Mouse (Mus musculus): Measurements from ENCODE around the gene Tle4. TPM values are rescaled to one million over a fixed set of nuclear protein-coding genes. Genes with fewer than 3 reads are reported as not detected.

Gene Tle4
- polyA plus RNA-seq, 1 experiment from 2014 or later = 5.8 TPM

GRCm38 (mm10) chr19:14487180-14487579 lies 110.7 kb downstream of the Tle4 start:
- Histone ChIP-seq H3K9me3 (no peaks in the 10 kb centered on the region), H3K4me3 (no peak overlapping the region), H3K4me2 (no peak overlapping the region), H3K4me1 (peaks cover 6% of the 10 kb centered on the region), H3K36me3 (no peaks in the 10 kb centered on the region), H3K27ac (replicated peaks) (no peak overlapping the region), H3K27me3 (replicated peaks) (no peaks in the 10 kb centered on the region), H3K9ac (no peak overlapping the region)
- no peak for ATAC-seq (ENCODE audit: extremely low read depth, insufficient number of reproducible peaks, low FRiP score, low TSS enrichment)
- 83% methylated on average over 9 of the region's 9 CpGs for WGBS

GRCm38 (mm10) chr19:14485176-14485575 lies 112.7 kb downstream of the Tle4 start:
- Histone ChIP-seq H3K36me3 (no peaks in the 10 kb centered on the region), H3K27me3 (replicated peaks) (no peaks in the 10 kb centered on the region), H3K4me3 (no peak overlapping the region), H3K27ac (replicated peaks) (no peak overlapping the region), H3K4me1 (peaks cover 16% of the 10 kb centered on the region), H3K4me2 (no peak overlapping the region), H3K9me3 (no peaks in the 10 kb centered on the region), H3K9ac (no peak overlapping the region)
- no peak for ATAC-seq (ENCODE audit: extremely low read depth, insufficient number of reproducible peaks, low FRiP score, low TSS enrichment)
- 95% methylated on average over 3 of the region's 3 CpGs for WGBS

GRCm38 (mm10) chr19:14482562-14483138 lies 115.2 kb downstream of the Tle4 start:
- no peak overlapping the region for H3K4me2 ChIP-seq
- no peak overlapping the region for H3K27ac ChIP-seq (replicated peaks)
- WGBS = 74% methylated on average over 5 of the region's 5 CpGs
- H3K27me3 ChIP-seq (replicated peaks) = no peaks in the 10 kb centered on the region
- H3K9ac ChIP-seq = no peak overlapping the region
- no peaks in the 10 kb centered on the region for H3K36me3 ChIP-seq
- peaks cover 31% of the 10 kb centered on the region for H3K4me1 ChIP-seq
- no peak overlapping the region for H3K4me3 ChIP-seq
- ATAC-seq (ENCODE audit: extremely low read depth, insufficient number of reproducible peaks, low FRiP score, low TSS enrichment) = no peak
- H3K9me3 ChIP-seq = no peaks in the 10 kb centered on the region

- no peak overlapping the region for H3K4me2 ChIP-seq
- no peaks in the 10 kb centered on the region for H3K27me3 ChIP-seq (replicated peaks)
- no peak overlapping the region for H3K9ac ChIP-seq
- peaks cover 31% of the 10 kb centered on the region for H3K4me1 ChIP-seq
- H3K4me3 ChIP-seq = no peak overlapping the region
- H3K36me3 ChIP-seq = no peaks in the 10 kb centered on the region
- H3K9me3 ChIP-seq = no peaks in the 10 kb centered on the region
- H3K27ac ChIP-seq (replicated peaks) = no peak overlapping the region
- ATAC-seq (ENCODE audit: extremely low read depth, insufficient number of reproducible peaks, low FRiP score, low TSS enrichment) = no peak
- 57% methylated on average over 5 of the region's 5 CpGs for WGBS
These were observed 115.9 kb downstream of the Tle4 start for GRCm38 (mm10) chr19:14481796-14482561.

- H3K36me3 ChIP-seq = no peaks in the 10 kb centered on the region
- no peak for ATAC-seq (ENCODE audit: extremely low read depth, insufficient number of reproducible peaks, low FRiP score, low TSS enrichment)
- H3K27ac ChIP-seq (replicated peaks) = no peak overlapping the region
- H3K9me3 ChIP-seq = no peaks in the 10 kb centered on the region
- no peak overlapping the region for H3K4me3 ChIP-seq
- H3K9ac ChIP-seq = no peak overlapping the region
- no peaks in the 10 kb centered on the region for H3K27me3 ChIP-seq (replicated peaks)
- no peak overlapping the region for H3K4me2 ChIP-seq
- peaks cover 31% of the 10 kb centered on the region for H3K4me1 ChIP-seq
These were observed 118.1 kb downstream of the Tle4 start for GRCm38 (mm10) chr19:14479711-14480110.

- H3K27ac ChIP-seq (replicated peaks) = no peak overlapping the region
These were observed 128.5 kb downstream of the Tle4 start for GRCm38 (mm10) chr19:14469325-14469724.

GRCm38 (mm10) chr19:14468733-14469132 lies 129.1 kb downstream of the Tle4 start:
- H3K4me3 ChIP-seq = no peak overlapping the region
- no peak overlapping the region for H3K9ac ChIP-seq
- 82% methylated on average over 2 of the region's 2 CpGs for WGBS
- H3K4me2 ChIP-seq = no peak overlapping the region
- peaks cover 26% of the 10 kb centered on the region for H3K36me3 ChIP-seq
- peaks cover 19% of the 10 kb centered on the region for H3K27me3 ChIP-seq (replicated peaks)
- peaks cover 5% of the 10 kb centered on the region for H3K4me1 ChIP-seq
- ATAC-seq (ENCODE audit: extremely low read depth, insufficient number of reproducible peaks, low FRiP score, low TSS enrichment) = no peak
- H3K9me3 ChIP-seq = no peaks in the 10 kb centered on the region
- H3K27ac ChIP-seq (replicated peaks) = no peak overlapping the region

More at GRCm38 (mm10) chr19:14469325-14469724, 128.5 kb downstream of the Tle4 start:
- 90% methylated on average over 5 of the region's 8 CpGs for WGBS
- H3K36me3 ChIP-seq = peaks cover 21% of the 10 kb centered on the region
- H3K4me3 ChIP-seq = no peak overlapping the region
- H3K9ac ChIP-seq = no peak overlapping the region
- no peak overlapping the region for H3K4me2 ChIP-seq
- no peaks in the 10 kb centered on the region for H3K4me1 ChIP-seq
- no peaks in the 10 kb centered on the region for H3K9me3 ChIP-seq
- ATAC-seq (ENCODE audit: extremely low read depth, insufficient number of reproducible peaks, low FRiP score, low TSS enrichment) = no peak
- H3K27me3 ChIP-seq (replicated peaks) = peaks cover 19% of the 10 kb centered on the region

GRCm38 (mm10) chr19:14466020-14466419 lies 131.8 kb downstream of the Tle4 start:
- 91% methylated on average over 8 of the region's 8 CpGs for WGBS
- peaks cover 32% of the 10 kb centered on the region for H3K27me3 ChIP-seq (replicated peaks)
- no peak overlapping the region for H3K9ac ChIP-seq
- no peaks in the 10 kb centered on the region for H3K9me3 ChIP-seq
- H3K4me1 ChIP-seq = peaks cover 12% of the 10 kb centered on the region
- H3K36me3 ChIP-seq = peaks cover 49% of the 10 kb centered on the region
- H3K27ac ChIP-seq (replicated peaks) = no peak overlapping the region
- H3K4me3 ChIP-seq = no peak overlapping the region
- no peak for ATAC-seq (ENCODE audit: extremely low read depth, insufficient number of reproducible peaks, low FRiP score, low TSS enrichment)
- H3K4me2 ChIP-seq = no peak overlapping the region

GRCm38 (mm10) chr19:14463281-14464079 lies 134.4 kb downstream of the Tle4 start:
- peaks cover 45% of the 10 kb centered on the region for H3K27me3 ChIP-seq (replicated peaks)
- no peaks in the 10 kb centered on the region for H3K9me3 ChIP-seq
- H3K4me3 ChIP-seq = no peak overlapping the region
- H3K9ac ChIP-seq = no peak overlapping the region
- 76% methylated on average over 5 of the region's 5 CpGs for WGBS
- peaks cover 12% of the 10 kb centered on the region for H3K4me1 ChIP-seq
- H3K27ac ChIP-seq (replicated peaks) = no peak overlapping the region
- H3K4me2 ChIP-seq = peak overlapping the region; percentile 30; the same call in 1 of the 2 replicates
- H3K36me3 ChIP-seq = peaks cover 65% of the 10 kb centered on the region
- ATAC-seq (ENCODE audit: extremely low read depth, insufficient number of reproducible peaks, low FRiP score, low TSS enrichment) = no peak

GRCm38 (mm10) chr19:14453486-14453885 lies 144.4 kb downstream of the Tle4 start:
- no peak overlapping the region for H3K27ac ChIP-seq (replicated peaks)
- ATAC-seq (ENCODE audit: extremely low read depth, insufficient number of reproducible peaks, low FRiP score, low TSS enrichment) = no peak
- no peak overlapping the region for H3K9ac ChIP-seq
- no peak overlapping the region for H3K4me2 ChIP-seq
- no peak overlapping the region for H3K4me3 ChIP-seq
- H3K36me3 ChIP-seq = peaks cover 75% of the 10 kb centered on the region
- no peaks in the 10 kb centered on the region for H3K9me3 ChIP-seq
- peaks cover 13% of the 10 kb centered on the region; the same call in 1 of the 2 replicates for H3K27me3 ChIP-seq (replicated peaks)
- 89% methylated on average over 10 of the region's 10 CpGs for WGBS
- H3K4me1 ChIP-seq = no peaks in the 10 kb centered on the region

GRCm38 (mm10) chr19:14451329-14451728 lies 146.5 kb downstream of the Tle4 start:
- H3K4me3 ChIP-seq = no peak overlapping the region
- H3K4me2 ChIP-seq = no peak overlapping the region
- H3K9ac ChIP-seq = no peak overlapping the region
- no peaks in the 10 kb centered on the region for H3K9me3 ChIP-seq
- 86% methylated on average over 6 of the region's 6 CpGs for WGBS
- peaks cover 73% of the 10 kb centered on the region for H3K36me3 ChIP-seq
- ATAC-seq (ENCODE audit: extremely low read depth, insufficient number of reproducible peaks, low FRiP score, low TSS enrichment) = no peak
- no peaks in the 10 kb centered on the region for H3K27me3 ChIP-seq (replicated peaks)
- H3K4me1 ChIP-seq = no peaks in the 10 kb centered on the region
- H3K27ac ChIP-seq (replicated peaks) = no peak overlapping the region
